In genomic region chr15:86119186-86119585, GRCm38 (mm10) we compare ENCODE assay signal across 22 mouse cellular contexts.
DNase-seq lines count a peak whose midpoint lies in the region; ATAC-seq and TF ChIP-seq lines count a peak whose summit lies in the region.
"Had no signal": no experiment of that assay in that cellular context is flagged by ENCODE, and none has a peak within 500 bp of the region (broad histone marks: within the 10 kb centered on the region; RNA-seq: fewer than 3 reads in every experiment).

No protein-coding gene starts in this region.

- no peaks in the 10 kb centered on the region for H3K27me3 ChIP-seq in kidney, adult 2 months (replicated peaks; ENCODE audit: control insufficient read depth, insufficient read depth, low read length)
- H3K27me3 ChIP-seq in kidney, embryonic 16.5 days (ENCODE audit: insufficient read depth, low read length) = no peaks in the 10 kb centered on the region
- no peaks in the 10 kb centered on the region for H3K27me3 ChIP-seq in forebrain, postnatal 0 days (ENCODE audit: insufficient read depth, low read length)
- H3K27me3 ChIP-seq: embryonic facial prominence, embryonic 12.5 days; forebrain, embryonic 13.5 days; Patski had no signal

- no peaks in the 10 kb centered on the region for H3K36me3 ChIP-seq in kidney, adult 2 months (ENCODE audit: control insufficient read depth, insufficient read depth, low read length)
- peaks cover 31% of the 10 kb centered on the region for H3K36me3 ChIP-seq in kidney, embryonic 16.5 days (ENCODE audit: insufficient read depth, low read length)
- peaks cover 53% of the 10 kb centered on the region for H3K36me3 ChIP-seq in forebrain, postnatal 0 days (ENCODE audit: insufficient read depth)

- peak; percentile 77 for DNase-seq in kidney, adult 11 months
- DNase-seq in kidney, postnatal 4 days = no peak
- peak; percentile 84 for DNase-seq in kidney, adult 2 months
- DNase-seq in kidney, adult 9 months = peak; percentile 86
- no peak for DNase-seq in kidney, postnatal 10 days
- DNase-seq in kidney, postnatal 36 days = peak; percentile 68 to 81
- DNase-seq in forebrain, postnatal 0 days = no peak
- DNase-seq: adrenal gland, adult 8-10 months; adrenal gland, postnatal 14 days; adrenal gland, postnatal 36 days; B cell, adult 2 months; cerebellum, adult 11-12 months; cerebellum, adult 2 months; cerebellum, postnatal 10 days; cerebellum, postnatal 25 days had no signal

- no peak overlapping the region for H3K4me2 ChIP-seq in kidney, embryonic 16.5 days (replicated peaks; ENCODE audit: low read depth, low read length)
- no peak overlapping the region for H3K4me2 ChIP-seq in forebrain, postnatal 0 days (ENCODE audit: low read depth)
- H3K4me2 ChIP-seq: embryonic facial prominence, embryonic 12.5 days; forebrain, embryonic 13.5 days had no signal

- ATAC-seq in kidney, embryonic 16.5 days (ENCODE audit: low FRiP score, low TSS enrichment) = no peak
- ATAC-seq in forebrain, postnatal 0 days = no peak
- ATAC-seq: activated CD4-positive, CD25-positive, alpha-beta regulatory T cell, adult 4 months; CD4-positive, CD25-positive, alpha-beta regulatory T cell, adult 4 months; forebrain, embryonic 13.5 days; Patski had no signal

- no peak for TF ChIP-seq POLR2A in kidney, adult 2 months (IDR thresholded peaks at IDR 0.05; ENCODE audit: low read depth, low read length)

- no peak overlapping the region; the same call in 1 of the 2 replicates for H3K27ac ChIP-seq in kidney, adult 2 months (ENCODE audit: insufficient read depth, low read depth, low read length)
- H3K27ac ChIP-seq in kidney, embryonic 16.5 days (ENCODE audit: low read length) = no peak overlapping the region
- no peak overlapping the region for H3K27ac ChIP-seq in forebrain, postnatal 0 days (ENCODE audit: low read depth, low read length)
- H3K27ac ChIP-seq: embryonic facial prominence, embryonic 10.5 days; embryonic facial prominence, embryonic 12.5 days; forebrain, embryonic 13.5 days had no signal

- peaks cover 38% of the 10 kb centered on the region for H3K4me1 ChIP-seq in kidney, adult 2 months (ENCODE audit: control insufficient read depth, insufficient read depth, low read length)
- H3K4me1 ChIP-seq in kidney, embryonic 16.5 days (ENCODE audit: insufficient read depth, low read length) = 0 out of 2 replicates have a peak, but pooled peaks cover 8% of the 10 kb centered on the region
- H3K4me1 ChIP-seq in forebrain, postnatal 0 days (ENCODE audit: insufficient read depth) = 0 out of 2 replicates have a peak, but pooled peaks cover 5% of the 10 kb centered on the region
- H3K4me1 ChIP-seq: embryonic facial prominence, embryonic 12.5 days had no signal

- H3K4me3 ChIP-seq in kidney, adult 2 months (ENCODE audit: insufficient read depth, low read depth, low read length) = no peak overlapping the region
- H3K4me3 ChIP-seq in kidney, embryonic 16.5 days (ENCODE audit: low read length) = no peak overlapping the region
- H3K4me3 ChIP-seq in forebrain, postnatal 0 days (ENCODE audit: low read depth, low read length) = no peak overlapping the region
- H3K4me3 ChIP-seq: embryonic facial prominence, embryonic 10.5 days; embryonic facial prominence, embryonic 12.5 days; forebrain, embryonic 13.5 days had no signal

- no peak overlapping the region for H3K9ac ChIP-seq in kidney, embryonic 16.5 days (replicated peaks; ENCODE audit: low read length)
- H3K9ac ChIP-seq in forebrain, postnatal 0 days = no peak overlapping the region
- H3K9ac ChIP-seq: embryonic facial prominence, embryonic 12.5 days; forebrain, embryonic 13.5 days had no signal

- TF ChIP-seq CTCF in kidney, adult 2 months (conservative IDR thresholded peaks at IDR 0.05; ENCODE audit: insufficient read depth, insufficient read length, low read depth, low read length) = no peak
- no peak for TF ChIP-seq CTCF in forebrain, postnatal 0 days (IDR thresholded peaks at IDR 0.05; ENCODE audit: low read depth)

- no peaks in the 10 kb centered on the region for H3K9me3 ChIP-seq in kidney, embryonic 16.5 days (ENCODE audit: low read length)
- no peaks in the 10 kb centered on the region for H3K9me3 ChIP-seq in forebrain, postnatal 0 days (ENCODE audit: low read length)
- H3K9me3 ChIP-seq: embryonic facial prominence, embryonic 10.5 days; embryonic facial prominence, embryonic 12.5 days; forebrain, embryonic 13.5 days had no signal

- 63% methylated on average over 7 of the region's 7 CpGs for WGBS in kidney, adult 2 months
- 76% methylated on average over 7 of the region's 7 CpGs for WGBS in kidney, embryonic 16.5 days
- WGBS in forebrain, postnatal 0 days = 93% methylated on average over 7 of the region's 7 CpGs

Comparison
In these comparisons a context has a peak if more than half of its experiments do, and no peak if none do; other contexts are left out.
1. DNase-seq: peak in kidney, adult 11 months (single experiment), kidney, adult 2 months (single experiment), kidney, adult 9 months (single experiment) and kidney, postnatal 36 days (2 of 2); none in kidney, postnatal 4 days (0 of 2), kidney, postnatal 10 days (single experiment) and forebrain, postnatal 0 days (single experiment).